Mouse (Mus musculus) intestine, postnatal 0 days (tissue): ENCODE results near the gene Coa7. TPM values are rescaled to one million over a fixed set of nuclear protein-coding genes. Genes with fewer than 3 reads are reported as not detected.

Experiments used
- ATAC-seq: fragments of 200-750 bp; cut with Nextera tagmentation; 2 replicates; pipeline ENCODE4 v1.8.0; 2017; ENCODE audit warnings: mild to moderate bottlenecking, moderate TSS enrichment, moderate library complexity
- H3K27ac ChIP-seq: fragments of 300-500 bp; sonication (generic); 2 replicates; pipeline ENCODE4 v1.5.1; 2014; ENCODE audit warnings: mild to moderate bottlenecking, low read depth, low read length, moderate library complexity
- H3K27me3 ChIP-seq: fragments of 300-500 bp; sonication (generic); replicated peaks from 2 replicates; pipeline ENCODE4 v1.6.1; 2014; ENCODE audit warnings: low read length, mixed read lengths; ENCODE audit not compliant: control insufficient read depth, insufficient read depth
- H3K36me3 ChIP-seq: fragments of 300-500 bp; sonication (generic); 2 replicates; pipeline ENCODE4 v1.6.1; 2014; ENCODE audit warnings: mild to moderate bottlenecking, moderate library complexity; ENCODE audit not compliant: control insufficient read depth, insufficient read depth
- H3K4me1 ChIP-seq: fragments of 300-500 bp; sonication (generic); replicated peaks from 2 replicates; pipeline ENCODE4 v1.6.1; 2014; ENCODE audit warnings: antibody characterized with exemption, low read length, mixed read lengths; ENCODE audit not compliant: control insufficient read depth, insufficient read depth
- H3K4me2 ChIP-seq: fragments of 300-500 bp; sonication (generic); replicated peaks from 2 replicates; pipeline ENCODE4 v1.6.1; 2014; ENCODE audit warnings: low read depth, mild to moderate bottlenecking, moderate library complexity
- H3K4me3 ChIP-seq: fragments of 300-500 bp; sonication (generic); 2 replicates; pipeline ENCODE4 v1.5.1; 2014; ENCODE audit warnings: low read depth, low read length
- H3K9ac ChIP-seq: fragments of 300-500 bp; sonication (generic); 2 replicates; pipeline ENCODE4 v1.6.1; 2014; ENCODE audit warnings: mild to moderate bottlenecking, low read depth, low read length
- H3K9me3 ChIP-seq: fragments of 300-500 bp; sonication (generic); 2 replicates; pipeline ENCODE4 v1.6.1; 2016; ENCODE audit warnings: mixed run types; ENCODE audit not compliant: control insufficient read depth
- CTCF ChIP-seq: sonication (generic); IDR thresholded peaks from 2 replicates; pipeline ENCODE4 v1.5.1; 2016; ENCODE audit warnings: low read depth, mild to moderate bottlenecking, control low read depth, antibody characterized with exemption, moderate library complexity
- WGBS: fragments of 180-500 bp; shearing (Covaris S2); extraction: QIAGEN DNeasy Blood & Tissue Kit; methylation state at CpG from one replicate; pipeline ENCODE4 v1.1.7; 2014; 5-methylcytosine and 5-hydroxymethylcytosine counted together
- polyA plus RNA-seq: library from polyadenylated mRNA; unstranded; fragments of >200 nt; fragmentation: Nextera tagmentation; extraction: Ambion mirVana; gene quantifications from 2 replicates; pipeline ENCODE4 v1.2.1, GENCODE M21; 2015

Coa7 gene
- polyA plus RNA-seq, 1 experiment from 2014 or later: 83.6 TPM

DNA sequence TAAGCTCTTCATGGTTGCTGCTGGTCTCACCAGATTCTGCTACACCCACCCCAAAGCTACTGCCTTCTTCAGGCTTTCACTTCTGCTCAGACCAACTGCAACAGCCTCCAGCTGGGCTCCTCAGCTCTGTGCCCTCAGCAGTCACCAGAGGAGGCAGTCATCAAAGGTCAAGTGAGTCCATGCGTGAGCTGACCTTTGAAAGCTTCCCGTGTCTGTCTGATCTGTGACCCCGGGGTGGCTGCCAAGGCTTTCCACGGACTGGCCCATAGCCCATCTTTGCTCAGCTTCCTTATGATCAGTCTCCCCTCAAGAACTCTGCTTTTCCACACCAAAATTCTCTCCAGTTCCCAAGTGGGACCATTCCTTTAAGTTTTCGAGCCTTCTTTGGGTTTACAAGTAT is 41.3 kb downstream of the Coa7 start:
- no peak overlapping the region for H3K9ac ChIP-seq
- no peak for ATAC-seq
- H3K36me3 ChIP-seq: no peaks in the 10 kb centered on the region
- no peaks in the 10 kb centered on the region for H3K9me3 ChIP-seq
- WGBS: 46% methylated on average over 5 of the region's 5 CpGs
- H3K4me1 ChIP-seq: no peaks in the 10 kb centered on the region
- no peak overlapping the region for H3K27ac ChIP-seq
- H3K4me2 ChIP-seq: no peak overlapping the region
- no peaks in the 10 kb centered on the region for H3K27me3 ChIP-seq
- 0 out of 2 replicates have a peak, but pooled peaks have one; percentile 15 for TF ChIP-seq CTCF
- no peak overlapping the region for H3K4me3 ChIP-seq

DNA sequence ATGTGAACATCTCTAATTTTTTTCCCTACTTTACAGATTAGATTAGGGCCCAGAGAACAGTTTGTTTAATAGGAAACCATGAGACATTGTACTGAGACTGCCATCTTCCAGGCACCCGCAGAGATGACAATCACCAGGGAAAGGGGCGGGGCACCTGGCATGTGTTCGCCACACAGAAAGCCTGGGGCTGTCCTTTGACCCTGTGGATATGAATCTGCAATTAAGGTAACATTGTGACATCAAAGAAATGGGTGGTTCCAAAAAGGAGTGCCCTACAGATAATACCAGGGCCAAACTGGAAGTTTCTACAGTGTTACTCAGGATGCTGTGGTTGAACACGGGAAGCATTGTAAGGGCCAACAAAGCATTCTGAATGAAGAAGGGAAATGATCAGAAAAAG is 42.5 kb downstream of the Coa7 start:
- ATAC-seq: peak; percentile 68

DNA sequence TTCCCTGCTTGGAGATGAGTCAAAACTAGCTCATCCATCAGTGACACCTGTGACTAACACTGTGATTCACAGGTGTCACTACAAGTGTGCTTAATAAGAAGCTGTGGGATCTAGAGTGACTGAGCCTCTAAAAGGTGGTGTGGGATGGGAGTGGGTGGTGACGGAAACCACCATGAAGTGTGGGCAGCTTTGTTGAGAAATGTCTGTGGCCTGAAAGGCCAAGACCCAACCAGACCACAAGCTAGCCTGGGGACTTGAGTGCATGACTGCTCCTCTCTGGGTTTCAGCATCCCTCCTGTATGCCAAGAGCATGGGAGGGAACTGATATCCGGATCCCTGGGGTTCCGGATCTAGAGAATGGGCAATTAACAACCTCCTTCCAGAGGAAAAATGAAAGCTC is 43.5 kb downstream of the Coa7 start:
- Histone ChIP-seq H3K27me3 (no peaks in the 10 kb centered on the region), H3K4me3 (no peak overlapping the region), H3K9ac (no peak overlapping the region), H3K9me3 (no peaks in the 10 kb centered on the region), H3K36me3 (no peaks in the 10 kb centered on the region), H3K27ac (no peak overlapping the region), H3K4me1 (no peaks in the 10 kb centered on the region), H3K4me2 (no peak overlapping the region)
- WGBS: 95% methylated on average over 3 of the region's 3 CpGs
- TF ChIP-seq CTCF: no peak
- ATAC-seq: no peak

More for the DNA sequence above, 42.5 kb downstream of the Coa7 start:
- WGBS: 33% methylated on average over 4 of the region's 4 CpGs
- Histone ChIP-seq H3K27me3 (no peaks in the 10 kb centered on the region), H3K9me3 (no peaks in the 10 kb centered on the region), H3K4me1 (no peaks in the 10 kb centered on the region), H3K27ac (no peak overlapping the region), H3K9ac (no peak overlapping the region), H3K4me3 (no peak overlapping the region), H3K36me3 (no peaks in the 10 kb centered on the region), H3K4me2 (no peak overlapping the region)
- TF ChIP-seq CTCF: no peak

DNA sequence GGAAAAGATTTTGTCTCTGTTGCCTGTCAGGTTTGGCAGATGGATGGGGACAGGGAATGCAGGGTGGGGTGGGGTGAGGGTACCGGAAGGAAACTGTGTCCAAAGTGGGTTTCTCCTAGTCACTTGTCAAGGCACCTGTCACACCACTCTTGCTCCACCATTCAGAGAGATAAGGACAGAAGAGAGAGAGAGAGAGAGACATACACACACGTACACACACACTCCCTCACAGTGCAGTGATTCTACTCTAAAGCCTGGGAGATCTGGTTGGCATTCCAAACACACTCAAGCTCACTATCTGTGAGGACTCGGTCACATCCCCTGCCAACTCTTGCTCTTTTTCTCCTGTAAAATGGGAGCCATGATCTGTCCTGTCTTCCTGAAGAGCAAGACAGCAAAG is 44.2 kb downstream of the Coa7 start:
- WGBS: 70% methylated on average over 3 of the region's 3 CpGs
- TF ChIP-seq CTCF: no peak

DNA sequence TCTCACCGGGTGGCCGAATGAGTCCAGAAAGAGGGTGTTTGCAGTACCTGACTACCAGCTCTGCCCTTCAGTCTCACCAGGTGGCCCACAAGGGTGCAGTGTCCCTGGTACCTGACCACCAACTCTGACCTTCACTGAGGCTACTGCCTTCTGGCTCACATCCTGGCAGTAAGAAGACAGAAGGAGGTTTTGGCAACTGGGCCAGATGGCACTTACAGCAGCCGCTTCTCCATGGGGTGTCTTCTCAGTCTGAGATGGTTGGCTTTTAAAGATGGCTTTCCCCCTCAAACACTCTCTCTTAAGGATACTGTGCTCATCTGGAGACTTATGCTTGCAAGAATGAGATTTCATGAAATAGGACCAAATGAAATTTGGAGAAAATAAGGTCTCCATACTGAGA is 51.5 kb downstream of the Coa7 start:
- Histone ChIP-seq H3K4me2 (no peak overlapping the region), H3K36me3 (no peaks in the 10 kb centered on the region), H3K4me3 (no peak overlapping the region), H3K27ac (no peak overlapping the region), H3K9ac (no peak overlapping the region), H3K27me3 (peaks cover 26% of the 10 kb centered on the region), H3K9me3 (no peaks in the 10 kb centered on the region), H3K4me1 (no peaks in the 10 kb centered on the region)
- ATAC-seq: no peak
- TF ChIP-seq CTCF: no peak
- WGBS: 89% methylated on average over 3 of the region's 3 CpGs

More for the DNA sequence above, 44.2 kb downstream of the Coa7 start:
- Histone ChIP-seq H3K27ac (no peak overlapping the region), H3K4me3 (no peak overlapping the region), H3K4me1 (no peaks in the 10 kb centered on the region), H3K27me3 (no peaks in the 10 kb centered on the region), H3K36me3 (no peaks in the 10 kb centered on the region), H3K9me3 (no peaks in the 10 kb centered on the region), H3K4me2 (no peak overlapping the region), H3K9ac (no peak overlapping the region)
- no peak for ATAC-seq

DNA sequence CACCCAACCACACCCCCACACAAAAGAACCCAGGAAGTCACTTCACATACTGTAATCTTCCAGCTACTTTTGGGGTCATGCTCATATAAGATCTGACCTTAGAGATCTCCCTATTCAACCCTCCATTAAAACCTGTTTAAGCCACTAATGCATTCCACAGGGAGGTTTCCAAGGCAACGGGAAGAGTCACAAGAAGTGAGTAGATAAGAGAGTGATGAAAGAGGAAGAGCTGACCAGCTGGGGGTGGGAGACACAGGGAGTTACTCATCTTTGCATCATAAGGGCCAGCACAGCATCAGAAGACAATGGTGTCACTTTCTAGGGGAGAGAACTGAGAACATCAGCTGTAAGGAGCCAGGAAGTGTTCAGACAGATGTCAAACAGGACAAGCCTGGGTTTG is 52.2 kb downstream of the Coa7 start:
- H3K9ac ChIP-seq: no peak overlapping the region
- 11% methylated on average over 1 of the region's 1 CpGs for WGBS
- no peaks in the 10 kb centered on the region for H3K36me3 ChIP-seq
- H3K9me3 ChIP-seq: no peaks in the 10 kb centered on the region
- H3K4me2 ChIP-seq: no peak overlapping the region
- H3K27me3 ChIP-seq: peaks cover 30% of the 10 kb centered on the region
- H3K4me3 ChIP-seq: no peak overlapping the region
- no peak for ATAC-seq
- H3K27ac ChIP-seq: no peak overlapping the region
- H3K4me1 ChIP-seq: no peaks in the 10 kb centered on the region
- no peak for TF ChIP-seq CTCF

DNA sequence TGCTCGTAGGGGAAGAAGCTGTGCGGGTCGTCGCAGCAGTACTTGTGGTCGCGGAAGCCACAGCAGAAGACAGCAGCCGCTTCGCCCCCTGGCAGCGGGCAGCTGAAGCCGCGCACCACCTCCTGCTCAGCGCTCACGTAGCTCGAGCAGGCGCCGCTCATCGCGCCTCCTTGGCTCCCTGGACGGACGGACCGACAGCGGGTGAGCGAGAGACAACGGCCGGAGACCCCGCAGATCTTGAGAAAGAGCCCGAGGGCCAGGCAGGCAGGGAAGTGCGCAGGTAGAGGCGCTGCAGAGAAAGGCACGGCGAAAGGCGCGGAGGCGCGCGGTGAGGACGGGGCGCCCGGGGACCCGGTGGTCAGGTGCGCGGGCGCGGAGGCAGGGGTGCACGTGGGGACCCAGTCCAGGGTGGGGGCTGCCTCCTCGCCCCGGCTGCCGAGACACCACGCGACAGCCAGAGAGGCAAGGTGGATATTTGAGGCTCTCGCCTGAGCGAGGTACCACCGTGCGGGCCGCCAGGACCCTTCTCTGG is 55.3 kb downstream of the Coa7 start, which contains the start of gene Shisal2a:
Gene Shisal2a (minus strand): TSS at position 167 of the 532 bp plus-strand sequence.
- H3K4me1 ChIP-seq: no peaks in the 10 kb centered on the region
- peak within 1 kb of the TSS; percentile 71 for H3K4me2 ChIP-seq
- peak within 1 kb of the TSS; percentile 40 for H3K4me3 ChIP-seq
- no peak within 1 kb of the TSS for H3K27ac ChIP-seq
- H3K27me3 ChIP-seq: peaks cover 30% of the 10 kb centered on the region
- H3K36me3 ChIP-seq: no peaks in the 10 kb centered on the region
- WGBS: 5% methylated on average over 55 of the region's 55 CpGs
- no peaks in the 10 kb centered on the region for H3K9me3 ChIP-seq
- H3K9ac ChIP-seq: 0 out of 2 replicates have a peak within 1 kb of the TSS, but pooled peaks have one; percentile 34
- no peak for ATAC-seq
- TF ChIP-seq CTCF: peak; percentile 49
